Mouse (Mus musculus): ENCODE measurements around the gene Mfap1b. TPM values are rescaled to one million over a fixed set of nuclear protein-coding genes. Genes with fewer than 3 reads are reported as not detected.

The Mfap1b gene
- polyA plus RNA-seq, 1 experiment from 2014 or later: 74.5 TPM

DNA sequence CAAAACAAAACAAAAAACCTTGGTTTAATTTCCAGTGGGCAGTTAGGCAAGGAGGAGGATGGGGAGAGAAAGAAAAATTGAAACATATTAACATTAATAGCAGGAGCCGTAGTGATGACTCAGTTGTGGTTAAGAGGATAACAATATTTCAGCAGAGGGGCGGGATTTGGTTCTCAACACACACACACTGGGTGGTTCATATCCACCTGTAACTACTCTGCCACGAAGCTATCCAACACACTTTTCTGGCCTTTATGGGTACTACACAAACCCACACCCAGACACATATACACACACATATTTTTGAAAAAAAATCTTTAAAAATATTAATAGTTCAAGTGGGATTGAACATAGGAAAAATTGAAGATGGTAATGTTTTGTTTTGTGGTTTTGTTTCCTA lies 26.9 kb downstream of the Mfap1b start:
- ATAC-seq (ENCODE audit: low FRiP score, low TSS enrichment) (no peak), DNase-seq (no peak)
- no peak overlapping the region for H3K4me2 ChIP-seq (ENCODE audit: low read length)
- H3K4me1 ChIP-seq (ENCODE audit: control insufficient read depth, insufficient read depth, low read length): peaks cover 20% of the 10 kb centered on the region
- peaks cover 12% of the 10 kb centered on the region for H3K27me3 ChIP-seq (ENCODE audit: control insufficient read depth, insufficient read depth, low read length)
- no peak overlapping the region for H3K9ac ChIP-seq (replicated peaks; ENCODE audit: low read length)
- no peak overlapping the region for H3K4me3 ChIP-seq (replicated peaks; ENCODE audit: low read depth, low read length)
- H3K9me3 ChIP-seq (ENCODE audit: control insufficient read depth, low read length): no peaks in the 10 kb centered on the region
- H3K36me3 ChIP-seq (ENCODE audit: control insufficient read depth, insufficient read depth, low read length): peaks cover 7% of the 10 kb centered on the region; the same call in 1 of the 2 replicates
- no peak overlapping the region for H3K27ac ChIP-seq (replicated peaks; ENCODE audit: low read depth, low read length)
- 95% methylated on average over 3 of the region's 3 CpGs for WGBS

DNA sequence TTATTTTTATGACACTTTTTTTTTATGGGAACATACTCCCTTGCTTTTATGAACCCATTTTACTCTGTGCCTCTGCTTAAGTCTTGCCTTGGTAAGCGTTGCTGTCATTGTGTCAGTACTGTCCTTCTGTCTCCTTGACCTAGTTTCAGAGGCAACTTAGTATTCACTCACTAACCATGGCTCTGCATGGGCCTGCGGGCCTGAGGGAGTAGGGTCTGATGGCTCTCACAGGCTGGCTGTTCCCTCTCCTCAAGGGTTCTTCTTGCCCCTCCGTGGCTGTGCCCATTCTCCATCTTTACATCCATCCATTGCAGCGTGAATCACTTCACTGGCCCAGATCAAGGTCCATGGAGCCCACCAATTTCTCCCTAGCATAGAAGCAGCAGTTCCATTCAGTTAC lies 27.4 kb downstream of the Mfap1b start:
- H3K9me3 ChIP-seq (ENCODE audit: control insufficient read depth, low read length): no peaks in the 10 kb centered on the region
- H3K9ac ChIP-seq (replicated peaks; ENCODE audit: low read length): no peak overlapping the region
- peaks cover 5% of the 10 kb centered on the region; the same call in 1 of the 2 replicates for H3K36me3 ChIP-seq (ENCODE audit: control insufficient read depth, insufficient read depth, low read length)
- no peak overlapping the region for H3K4me3 ChIP-seq (replicated peaks; ENCODE audit: low read depth, low read length)
- no peak overlapping the region for H3K27ac ChIP-seq (replicated peaks; ENCODE audit: low read depth, low read length)
- peaks cover 22% of the 10 kb centered on the region for H3K4me1 ChIP-seq (ENCODE audit: control insufficient read depth, insufficient read depth, low read length)
- ATAC-seq (ENCODE audit: low FRiP score, low TSS enrichment) (no peak), DNase-seq (no peak)
- 80% methylated on average over 4 of the region's 4 CpGs for WGBS
- no peak overlapping the region for H3K4me2 ChIP-seq (ENCODE audit: low read length)
- H3K27me3 ChIP-seq (ENCODE audit: control insufficient read depth, insufficient read depth, low read length): peaks cover 17% of the 10 kb centered on the region

DNA sequence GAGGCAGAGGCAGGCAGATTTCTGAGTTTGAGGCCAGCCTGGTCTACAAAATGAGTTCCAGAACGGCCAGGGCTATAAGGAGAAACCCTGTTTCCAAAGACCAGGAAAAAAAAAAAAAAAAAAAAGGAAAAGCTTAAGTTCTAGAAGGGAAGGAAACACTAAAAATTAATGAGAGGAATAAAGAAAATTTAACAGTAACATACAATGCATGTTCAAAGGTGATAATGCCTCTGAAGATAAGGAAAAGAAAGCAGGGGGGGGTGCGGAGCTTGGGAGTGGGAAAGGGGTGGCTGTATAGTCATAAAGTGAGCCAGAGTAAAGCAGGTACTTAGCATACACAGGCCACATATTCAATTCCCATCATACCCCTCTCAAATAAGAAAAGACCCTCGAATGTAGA lies 28.8 kb downstream of the Mfap1b start:
- no peak for DNase-seq
- WGBS: 91% methylated on average over 3 of the region's 3 CpGs
- Histone ChIP-seq H3K9ac (replicated peaks; ENCODE audit: low read length) (no peak overlapping the region), H3K4me2 (ENCODE audit: low read length) (no peak overlapping the region), H3K27me3 (ENCODE audit: control insufficient read depth, insufficient read depth, low read length) (peaks cover 25% of the 10 kb centered on the region), H3K36me3 (ENCODE audit: control insufficient read depth, insufficient read depth, low read length) (no peaks in the 10 kb centered on the region), H3K4me1 (ENCODE audit: control insufficient read depth, insufficient read depth, low read length) (peaks cover 11% of the 10 kb centered on the region), H3K27ac (replicated peaks; ENCODE audit: low read depth, low read length) (no peak overlapping the region), H3K9me3 (ENCODE audit: control insufficient read depth, low read length) (no peaks in the 10 kb centered on the region), H3K4me3 (replicated peaks; ENCODE audit: low read depth, low read length) (no peak overlapping the region)
- no peak for ATAC-seq (ENCODE audit: low FRiP score, low TSS enrichment)

DNA sequence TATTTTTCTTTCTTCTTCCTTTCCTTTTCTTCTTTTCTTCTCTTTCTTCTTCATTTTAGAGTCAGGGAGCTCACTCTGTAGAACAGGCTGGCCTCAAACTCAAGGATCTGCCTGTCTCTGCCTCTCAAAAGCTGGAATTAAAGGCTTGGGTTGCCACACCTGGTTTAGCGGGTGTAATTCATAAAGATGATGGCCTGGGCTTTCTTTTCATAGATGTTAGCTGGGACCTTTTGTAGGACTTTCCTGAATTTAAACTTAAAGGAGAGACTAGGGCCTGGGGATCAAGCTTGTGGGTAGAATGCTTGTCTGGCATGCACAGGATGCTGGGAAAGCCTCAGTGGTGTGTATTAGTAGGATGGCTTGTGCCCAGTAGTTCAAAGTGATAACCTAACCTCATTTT lies 29.7 kb downstream of the Mfap1b start, which contains the start of gene Ell3:
Ell3 (minus strand) TSS at position 101 of the 400 bp plus-strand sequence.
- DNase-seq: no peak
- H3K4me3 ChIP-seq (replicated peaks; ENCODE audit: low read depth, low read length): no peak within 1 kb of the TSS

DNA sequence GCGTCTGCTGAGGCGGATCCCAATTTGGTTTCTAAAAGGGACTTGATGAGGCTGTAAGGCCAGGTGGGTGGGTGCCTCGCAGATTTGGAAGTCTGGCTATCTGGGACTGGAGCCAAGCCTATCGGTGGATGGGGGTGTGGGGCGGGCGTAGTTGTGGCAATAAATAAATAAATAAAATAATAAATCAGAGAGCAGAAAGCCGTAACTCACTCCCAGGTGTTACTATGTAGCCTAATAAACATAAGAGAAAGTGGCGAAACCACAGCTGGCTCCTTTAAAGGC lies 30.9 kb downstream of the Mfap1b start:
- peaks cover 25% of the 10 kb centered on the region for H3K27me3 ChIP-seq (ENCODE audit: control insufficient read depth, insufficient read depth, low read length)
- H3K36me3 ChIP-seq (ENCODE audit: control insufficient read depth, insufficient read depth, low read length): peaks cover 19% of the 10 kb centered on the region
- no peak overlapping the region for H3K27ac ChIP-seq (replicated peaks; ENCODE audit: low read depth, low read length)
- 23% methylated on average over 8 of the region's 8 CpGs for WGBS
- no peak overlapping the region for H3K4me3 ChIP-seq (replicated peaks; ENCODE audit: low read depth, low read length)
- DNase-seq: no peak
- H3K9ac ChIP-seq (replicated peaks; ENCODE audit: low read length): no peak overlapping the region
- peak overlapping the region; percentile 48 for H3K4me2 ChIP-seq (ENCODE audit: low read length)
- H3K9me3 ChIP-seq (ENCODE audit: control insufficient read depth, low read length): no peaks in the 10 kb centered on the region
- no peak for ATAC-seq (ENCODE audit: low FRiP score, low TSS enrichment)
- H3K4me1 ChIP-seq (ENCODE audit: control insufficient read depth, insufficient read depth, low read length): peaks cover 10% of the 10 kb centered on the region; the same call in 1 of the 2 replicates

More for the DNA sequence above, 29.7 kb downstream of the Mfap1b start, which contains the start of gene Ell3:
- H3K36me3 ChIP-seq (ENCODE audit: control insufficient read depth, insufficient read depth, low read length): peaks cover 8% of the 10 kb centered on the region
- no peak within 1 kb of the TSS; the same call in 1 of the 2 replicates for H3K4me2 ChIP-seq (ENCODE audit: low read length)
- no peaks in the 10 kb centered on the region for H3K9me3 ChIP-seq (ENCODE audit: control insufficient read depth, low read length)
- 88% methylated on average over 1 of the region's 1 CpGs for WGBS
- H3K27me3 ChIP-seq (ENCODE audit: control insufficient read depth, insufficient read depth, low read length): peaks cover 25% of the 10 kb centered on the region
- H3K4me1 ChIP-seq (ENCODE audit: control insufficient read depth, insufficient read depth, low read length): peaks cover 10% of the 10 kb centered on the region; the same call in 1 of the 2 replicates
- no peak for ATAC-seq (ENCODE audit: low FRiP score, low TSS enrichment)
- no peak within 1 kb of the TSS for H3K27ac ChIP-seq (replicated peaks; ENCODE audit: low read depth, low read length)
- no peak within 1 kb of the TSS for H3K9ac ChIP-seq (replicated peaks; ENCODE audit: low read length)

DNA sequence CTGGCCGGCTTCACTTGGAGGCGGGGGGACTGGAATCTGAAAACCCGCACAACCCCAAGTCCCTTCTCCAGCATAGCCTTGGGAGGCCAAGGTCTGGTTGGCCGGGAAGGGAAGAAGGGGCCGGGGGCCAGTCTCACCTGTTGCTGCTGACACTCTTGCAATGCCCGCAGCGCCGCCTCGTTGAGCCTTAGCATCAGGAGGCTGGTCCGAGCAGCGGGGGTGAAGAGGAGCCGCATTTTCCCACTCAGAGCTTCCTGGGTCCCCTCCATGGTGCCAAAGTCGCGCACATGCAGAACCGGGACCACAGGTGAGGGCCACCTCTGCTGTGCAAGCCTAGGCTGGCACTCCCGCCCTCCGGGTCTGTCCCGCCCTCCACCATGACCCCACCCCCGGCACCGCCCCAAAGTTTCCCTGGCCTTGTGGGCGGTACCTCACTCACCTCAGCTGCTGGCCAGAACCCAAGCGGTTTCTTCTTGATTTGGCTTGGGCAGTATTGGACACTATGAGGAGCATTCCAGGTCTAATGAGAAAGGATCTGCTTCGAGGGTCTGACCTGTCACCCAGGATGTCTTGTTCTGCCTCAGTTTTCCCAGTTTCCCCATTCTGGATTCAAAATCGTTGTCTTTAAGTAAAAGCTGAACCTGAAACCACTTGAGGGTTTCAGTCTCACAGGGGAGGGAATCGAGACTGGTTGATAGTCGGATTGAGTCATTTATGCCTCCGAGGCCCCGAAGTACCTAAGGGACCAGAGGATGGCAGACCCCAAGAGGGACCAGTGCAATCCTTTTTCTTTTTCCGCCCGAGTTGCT lies 31.4 kb downstream of the Mfap1b start:
- Histone ChIP-seq H3K27ac (replicated peaks; ENCODE audit: low read depth, low read length) (no peak overlapping the region), H3K4me3 (replicated peaks; ENCODE audit: low read depth, low read length) (peak overlapping the region; percentile 22), H3K4me1 (ENCODE audit: control insufficient read depth, insufficient read depth, low read length) (peaks cover 10% of the 10 kb centered on the region; the same call in 1 of the 2 replicates), H3K36me3 (ENCODE audit: control insufficient read depth, insufficient read depth, low read length) (peaks cover 25% of the 10 kb centered on the region), H3K9ac (replicated peaks; ENCODE audit: low read length) (peak overlapping the region; percentile 12; the same call in 1 of the 2 replicates), H3K4me2 (ENCODE audit: low read length) (peak overlapping the region; percentile 48), H3K9me3 (ENCODE audit: control insufficient read depth, low read length) (no peaks in the 10 kb centered on the region), H3K27me3 (ENCODE audit: control insufficient read depth, insufficient read depth, low read length) (peaks cover 25% of the 10 kb centered on the region)
- ATAC-seq (ENCODE audit: low FRiP score, low TSS enrichment) (peak; percentile 20; the same call in 1 of the 2 replicates), DNase-seq (no peak)
- 2% methylated on average over 30 of the region's 30 CpGs for WGBS

DNA sequence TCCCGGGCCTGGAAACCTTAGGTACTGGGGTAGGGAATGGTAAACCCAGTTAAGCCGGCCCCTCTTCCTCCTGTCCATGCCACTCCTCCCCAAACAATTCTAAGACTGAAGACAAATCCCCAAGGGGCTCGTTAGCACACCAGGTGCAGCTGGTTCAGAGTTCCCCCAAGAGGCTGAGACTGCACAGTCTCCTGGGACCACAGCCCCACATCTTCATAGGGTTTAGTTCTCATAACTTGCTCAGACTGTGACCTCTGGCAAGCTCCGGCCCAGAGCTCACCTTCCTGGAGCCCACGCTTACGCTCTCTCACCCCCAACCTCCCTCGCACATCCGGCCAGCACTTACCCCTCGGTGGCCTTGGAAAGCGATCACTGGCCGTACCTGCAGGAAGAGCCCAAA lies 32.1 kb downstream of the Mfap1b start:
- 10% methylated on average over 11 of the region's 11 CpGs for WGBS
- H3K4me2 ChIP-seq (ENCODE audit: low read length): peak overlapping the region; percentile 48
- H3K4me3 ChIP-seq (replicated peaks; ENCODE audit: low read depth, low read length): peak overlapping the region; percentile 22; the same call in 1 of the 2 replicates

DNA sequence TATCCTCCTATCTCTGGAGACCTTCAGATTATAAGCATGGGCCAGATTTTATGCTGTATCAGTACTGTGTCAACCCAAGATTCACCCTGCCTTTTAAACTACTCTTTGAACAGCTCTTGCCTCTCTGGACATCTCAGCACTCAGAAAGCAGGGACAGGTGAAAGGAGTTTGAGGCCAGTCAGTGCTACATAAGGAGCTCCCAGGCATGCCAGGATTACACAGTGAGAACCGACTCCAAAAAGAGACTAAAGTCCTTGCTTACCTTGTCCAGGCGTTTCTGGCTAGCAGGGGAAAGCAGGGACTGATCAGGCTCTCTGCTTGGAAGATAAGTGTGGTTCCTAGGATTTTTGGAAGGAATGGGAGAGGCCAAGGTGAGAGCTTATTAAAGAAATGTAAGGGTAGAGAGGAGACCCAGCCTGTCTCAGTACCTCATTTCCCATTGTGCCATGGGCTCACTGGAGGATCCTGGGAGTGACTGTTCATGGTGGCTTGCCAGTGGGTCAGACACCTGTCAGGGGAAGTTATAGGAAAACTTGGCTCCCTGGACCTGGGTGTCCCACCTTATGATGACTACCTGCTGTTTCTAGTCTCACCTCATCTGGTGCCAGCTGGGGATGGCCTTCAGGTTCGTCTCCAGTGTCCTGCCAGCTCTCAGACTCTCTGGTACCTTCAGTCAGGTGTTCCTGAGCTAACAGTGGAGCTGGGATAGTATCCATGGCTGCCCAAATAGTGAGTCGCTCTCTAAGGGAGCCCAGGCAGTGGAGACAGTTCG lies 32.8 kb downstream of the Mfap1b start:
- no peak for DNase-seq
- H3K36me3 ChIP-seq (ENCODE audit: control insufficient read depth, insufficient read depth, low read length): peaks cover 37% of the 10 kb centered on the region
- no peak overlapping the region for H3K27ac ChIP-seq (replicated peaks; ENCODE audit: low read depth, low read length)
- 63% methylated on average over 5 of the region's 5 CpGs for WGBS
- H3K9ac ChIP-seq (replicated peaks; ENCODE audit: low read length): no peak overlapping the region
- no peak overlapping the region for H3K4me3 ChIP-seq (replicated peaks; ENCODE audit: low read depth, low read length)
- H3K9me3 ChIP-seq (ENCODE audit: control insufficient read depth, low read length): no peaks in the 10 kb centered on the region
- no peak overlapping the region for H3K4me2 ChIP-seq (ENCODE audit: low read length)
- no peak for ATAC-seq (ENCODE audit: low FRiP score, low TSS enrichment)
- H3K4me1 ChIP-seq (ENCODE audit: control insufficient read depth, insufficient read depth, low read length): peaks cover 10% of the 10 kb centered on the region; the same call in 1 of the 2 replicates
- peaks cover 25% of the 10 kb centered on the region for H3K27me3 ChIP-seq (ENCODE audit: control insufficient read depth, insufficient read depth, low read length)

More for the DNA sequence above, 32.1 kb downstream of the Mfap1b start:
- no peak overlapping the region for H3K27ac ChIP-seq (replicated peaks; ENCODE audit: low read depth, low read length)
- no peak for DNase-seq
- peaks cover 31% of the 10 kb centered on the region for H3K36me3 ChIP-seq (ENCODE audit: control insufficient read depth, insufficient read depth, low read length)
- H3K4me1 ChIP-seq (ENCODE audit: control insufficient read depth, insufficient read depth, low read length): peaks cover 10% of the 10 kb centered on the region; the same call in 1 of the 2 replicates
- ATAC-seq (ENCODE audit: low FRiP score, low TSS enrichment): 0 out of 2 replicates have a peak, but pooled peaks have one; percentile 24
- H3K9ac ChIP-seq (replicated peaks; ENCODE audit: low read length): no peak overlapping the region; the same call in 1 of the 2 replicates
- peaks cover 25% of the 10 kb centered on the region for H3K27me3 ChIP-seq (ENCODE audit: control insufficient read depth, insufficient read depth, low read length)
- no peaks in the 10 kb centered on the region for H3K9me3 ChIP-seq (ENCODE audit: control insufficient read depth, low read length)

All from midbrain, embryonic 14.5 days (tissue).